In the genomic region with DNA sequence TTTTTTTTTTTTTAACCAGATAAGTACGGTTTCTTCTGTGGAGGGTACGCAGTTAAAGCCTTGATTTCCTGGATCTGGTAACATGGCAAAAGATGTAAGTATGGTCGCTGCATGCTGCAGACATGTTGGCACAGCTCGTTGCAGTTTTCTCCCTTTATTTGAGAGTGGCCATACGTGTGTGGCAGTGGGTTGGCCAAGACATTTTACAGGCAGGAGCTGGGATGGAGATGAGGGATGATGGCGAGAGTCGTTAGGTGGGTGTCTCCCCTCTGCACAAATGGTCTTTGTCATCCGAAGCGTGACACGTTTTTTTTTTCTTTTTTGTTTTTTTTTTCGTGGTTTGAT, we compare ENCODE assay signal across 9 mouse cellular contexts. TPM values are rescaled to one million over a fixed set of nuclear protein-coding genes. Genes with fewer than 3 reads are reported as not detected.
DNase-seq lines count a peak whose midpoint lies in the region; ATAC-seq lines count a peak whose summit lies in the region.
"Had no signal": no experiment of that assay in that cellular context is flagged by ENCODE, and none has a peak within 500 bp of the region (broad histone marks: within the 10 kb centered on the region; RNA-seq: fewer than 3 reads in every experiment).

No protein-coding gene starts in this region.

- peak overlapping the region; percentile 94 for H3K9ac ChIP-seq in heart, embryonic 16.5 days (ENCODE audit: low read length)
- H3K9ac ChIP-seq in hindbrain, embryonic 12.5 days: peak overlapping the region; percentile 99
- peak overlapping the region; percentile 77 for H3K9ac ChIP-seq in midbrain, embryonic 15.5 days

- peak overlapping the region; percentile 94 for H3K4me2 ChIP-seq in heart, embryonic 16.5 days (ENCODE audit: low read depth, low read length)
- peak overlapping the region; percentile 87 for H3K4me2 ChIP-seq in hindbrain, embryonic 12.5 days (replicated peaks)
- H3K4me2 ChIP-seq in midbrain, embryonic 15.5 days: peak overlapping the region; percentile 90

- peak overlapping the region; percentile 85 for H3K4me3 ChIP-seq in heart, embryonic 16.5 days (ENCODE audit: low read length)
- peak overlapping the region; percentile 100 for H3K4me3 ChIP-seq in hindbrain, embryonic 12.5 days
- H3K4me3 ChIP-seq in midbrain, embryonic 15.5 days: peak overlapping the region; percentile 73

- intact Hi-C loops in left cerebral cortex, postnatal 10 days (cut with DNase I): no loop called here

- H3K27ac ChIP-seq in heart, embryonic 16.5 days (ENCODE audit: low read length): no peak overlapping the region
- no peak overlapping the region for H3K27ac ChIP-seq in hindbrain, embryonic 12.5 days
- no peak overlapping the region for H3K27ac ChIP-seq in midbrain, embryonic 15.5 days

- WGBS in heart, embryonic 16.5 days: 20% methylated on average over 11 of the region's 11 CpGs
- WGBS in hindbrain, embryonic 12.5 days: 4% methylated on average over 11 of the region's 11 CpGs
- 5% methylated on average over 11 of the region's 11 CpGs for WGBS in midbrain, embryonic 15.5 days

- peaks cover 25% of the 10 kb centered on the region for H3K36me3 ChIP-seq in heart, embryonic 16.5 days (ENCODE audit: control insufficient read depth, insufficient read depth)
- peaks cover 35% of the 10 kb centered on the region for H3K36me3 ChIP-seq in hindbrain, embryonic 12.5 days
- peaks cover 19% of the 10 kb centered on the region; the same call in 1 of the 2 replicates for H3K36me3 ChIP-seq in midbrain, embryonic 15.5 days (replicated peaks)

- H3K4me1 ChIP-seq in heart, embryonic 16.5 days (ENCODE audit: control insufficient read depth, insufficient read depth, low read length): peaks cover 17% of the 10 kb centered on the region
- peaks cover 14% of the 10 kb centered on the region for H3K4me1 ChIP-seq in hindbrain, embryonic 12.5 days
- peaks cover 14% of the 10 kb centered on the region for H3K4me1 ChIP-seq in midbrain, embryonic 15.5 days

- H3K9me3 ChIP-seq in heart, embryonic 16.5 days (replicated peaks; ENCODE audit: control insufficient read depth, low read length): no peaks in the 10 kb centered on the region
- no peaks in the 10 kb centered on the region for H3K9me3 ChIP-seq in hindbrain, embryonic 12.5 days (replicated peaks)
- H3K9me3 ChIP-seq in midbrain, embryonic 15.5 days: no peaks in the 10 kb centered on the region

- ATAC-seq in heart, embryonic 16.5 days (replicated peaks; ENCODE audit: extremely low read depth, insufficient read depth, low FRiP score): no peak
- ATAC-seq in hindbrain, embryonic 12.5 days (ENCODE audit: low FRiP score): no peak
- ATAC-seq in midbrain, embryonic 15.5 days (replicated peaks): no peak

- no peak for DNase-seq in heart, adult 18-20 months
- peak; percentile 43 for DNase-seq in NIH3T3 (ENCODE audit: low read depth)
- DNase-seq in left cerebral cortex, postnatal 10 days (ENCODE audit: extremely low spot score in 1 of 2, low spot score in 2 of 2): no peak
- DNase-seq in right cerebral cortex, postnatal 4 days: no peak
- no peak for DNase-seq in ovary, adult 18-20 months (ENCODE audit: low spot score)

- H3K27me3 ChIP-seq in heart, embryonic 16.5 days (ENCODE audit: control insufficient read depth, insufficient read depth, low read length): no peaks in the 10 kb centered on the region
- H3K27me3 ChIP-seq in hindbrain, embryonic 12.5 days: no peaks in the 10 kb centered on the region
- H3K27me3 ChIP-seq in midbrain, embryonic 15.5 days (replicated peaks): no peaks in the 10 kb centered on the region

RNA-seq across cellular contexts. Expression of a gene that starts 1.1 kb away (rescaled TPM):
- 79.6 and 93.6 TPM in 2 replicates for polyA plus RNA-seq in heart, embryonic 16.5 days (2015; fragmentation: Nextera tagmentation; extraction: Ambion mirVana)
- total RNA-seq in heart, adult 18-20 months (2021): 10 to 100 TPM; 35.2 to 38.1 TPM
- polyA plus RNA-seq in hindbrain, embryonic 12.5 days (2016; fragmentation: Nextera tagmentation; extraction: Ambion mirVana): 144 and 147 TPM in 2 replicates
- polyA plus RNA-seq in midbrain, embryonic 15.5 days (2015; fragmentation: Nextera tagmentation; extraction: Ambion mirVana): 88.3 and 90.2 TPM in 2 replicates
- 10 to 100 TPM; 63.1 to 65.1 TPM for total RNA-seq in left cerebral cortex, postnatal 10 days (2021)

RNA-seq across cellular contexts. Expression of a gene that starts 51.6 kb away (rescaled TPM):
- 32.1 and 35.0 TPM in 2 replicates for polyA plus RNA-seq in heart, embryonic 16.5 days (2015; fragmentation: Nextera tagmentation; extraction: Ambion mirVana)
- total RNA-seq in heart, adult 18-20 months (2021): 10 to 100 TPM; 27.4 to 28.2 TPM
- polyA plus RNA-seq in hindbrain, embryonic 12.5 days (2016; fragmentation: Nextera tagmentation; extraction: Ambion mirVana): 49.5 and 59.4 TPM in 2 replicates
- polyA plus RNA-seq in midbrain, embryonic 15.5 days (2015; fragmentation: Nextera tagmentation; extraction: Ambion mirVana): 47.6 and 57.1 TPM in 2 replicates
- total RNA-seq in left cerebral cortex, postnatal 10 days (2021): 10 to 100 TPM; 43.2 to 45.2 TPM

RNA-seq across cellular contexts. Expression of a gene that starts 51.7 kb away (rescaled TPM):
- polyA plus RNA-seq in heart, embryonic 16.5 days (2015; fragmentation: Nextera tagmentation; extraction: Ambion mirVana): 32.2 and 32.6 TPM in 2 replicates
- total RNA-seq in heart, adult 18-20 months (2021): 10 to 100 TPM; 64.4 to 68.7 TPM
- polyA plus RNA-seq in hindbrain, embryonic 12.5 days (2016; fragmentation: Nextera tagmentation; extraction: Ambion mirVana): 30.6 and 32.4 TPM in 2 replicates
- polyA plus RNA-seq in midbrain, embryonic 15.5 days (2015; fragmentation: Nextera tagmentation; extraction: Ambion mirVana): 33.8 and 36.8 TPM in 2 replicates
- total RNA-seq in left cerebral cortex, postnatal 10 days (2021): 10 to 100 TPM; 24.7 to 26.9 TPM

RNA-seq across cellular contexts. Expression of a gene that starts 57.0 kb away (rescaled TPM):
- not detected in 2 replicates for polyA plus RNA-seq in heart, embryonic 16.5 days (2015; fragmentation: Nextera tagmentation; extraction: Ambion mirVana)
- total RNA-seq in heart, adult 18-20 months (2021): under 1 TPM in 1 of 2 experiments, not detected in 1; 0.44 TPM
- polyA plus RNA-seq in hindbrain, embryonic 12.5 days (2016; fragmentation: Nextera tagmentation; extraction: Ambion mirVana): not detected in 2 replicates
- polyA plus RNA-seq in midbrain, embryonic 15.5 days (2015; fragmentation: Nextera tagmentation; extraction: Ambion mirVana): not detected in 2 replicates
- total RNA-seq in left cerebral cortex, postnatal 10 days (2021): not detected
- total RNA-seq: adrenal gland, postnatal 4 days had no signal
